Mouse (Mus musculus): Measurements from ENCODE around the gene Cpeb1.

DNA sequence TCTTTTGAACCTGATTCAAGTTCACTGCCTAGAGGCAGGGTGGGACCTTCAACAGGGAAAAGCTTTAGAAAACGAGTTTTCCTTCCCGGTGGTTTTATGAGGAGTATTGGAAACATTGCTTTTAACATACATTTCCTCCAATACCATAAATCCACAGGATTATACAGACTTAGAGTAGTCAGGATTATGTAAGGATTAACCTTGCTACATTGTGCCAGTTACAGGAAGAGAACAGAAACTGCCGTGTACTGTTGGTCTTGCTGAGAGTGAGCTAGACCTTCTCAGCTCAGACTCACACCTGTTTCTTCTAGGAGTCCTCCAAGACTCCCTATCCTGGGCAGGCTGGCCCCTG, 116.8 kb downstream of the Cpeb1 start:
- TF ChIP-seq POLR2A (IDR thresholded peaks at IDR 0.05; ENCODE audit: extremely low read depth, insufficient read depth, low read length) = no peak
- TF ChIP-seq CTCF (IDR thresholded peaks at IDR 0.05; ENCODE audit: low read depth, low read length) = no peak
